Mouse (Mus musculus) gastrocnemius, postnatal 4 days (tissue): ENCODE measurements around the gene Antxr2. TPM values are rescaled to one million over a fixed set of nuclear protein-coding genes. Genes with fewer than 3 reads are reported as not detected.

Source experiments
- DNase-seq, 2 experiments: peaks; one replicate each; pipeline ENCODE4 v3.0.0; 2021 to 2022; ENCODE audit warnings: low spot score in 2 of 2, mixed read lengths in 2 of 2
- long read RNA-seq, 2 experiments: library from polyadenylated mRNA; stranded (forward); transcript quantifications; one replicate each; pipeline ENCODE4 v2.0.0; 2021
- total RNA-seq, 2 experiments: library from RNA; stranded (reverse); gene quantifications; 2 replicates each; pipeline ENCODE4 v1.2.3; 2021

The Antxr2 gene
- 10 to 100 TPM; 52.8 to 56.1 TPM for total RNA-seq
- long read RNA-seq, experiment 1, full-length matches to known transcripts: 66 of 88 reads
- long read RNA-seq, experiment 1, partial matches to known transcripts: 8 of 88 reads
- long read RNA-seq, experiment 1, other reads (novel, unspliced or antisense): 14 of 88 reads
- long read RNA-seq, experiment 2, full-length matches to known transcripts: 77 of 90 reads
- long read RNA-seq, experiment 2, partial matches to known transcripts: 8 of 90 reads
- long read RNA-seq, experiment 2, other reads (novel, unspliced or antisense): 5 of 90 reads

DNA sequence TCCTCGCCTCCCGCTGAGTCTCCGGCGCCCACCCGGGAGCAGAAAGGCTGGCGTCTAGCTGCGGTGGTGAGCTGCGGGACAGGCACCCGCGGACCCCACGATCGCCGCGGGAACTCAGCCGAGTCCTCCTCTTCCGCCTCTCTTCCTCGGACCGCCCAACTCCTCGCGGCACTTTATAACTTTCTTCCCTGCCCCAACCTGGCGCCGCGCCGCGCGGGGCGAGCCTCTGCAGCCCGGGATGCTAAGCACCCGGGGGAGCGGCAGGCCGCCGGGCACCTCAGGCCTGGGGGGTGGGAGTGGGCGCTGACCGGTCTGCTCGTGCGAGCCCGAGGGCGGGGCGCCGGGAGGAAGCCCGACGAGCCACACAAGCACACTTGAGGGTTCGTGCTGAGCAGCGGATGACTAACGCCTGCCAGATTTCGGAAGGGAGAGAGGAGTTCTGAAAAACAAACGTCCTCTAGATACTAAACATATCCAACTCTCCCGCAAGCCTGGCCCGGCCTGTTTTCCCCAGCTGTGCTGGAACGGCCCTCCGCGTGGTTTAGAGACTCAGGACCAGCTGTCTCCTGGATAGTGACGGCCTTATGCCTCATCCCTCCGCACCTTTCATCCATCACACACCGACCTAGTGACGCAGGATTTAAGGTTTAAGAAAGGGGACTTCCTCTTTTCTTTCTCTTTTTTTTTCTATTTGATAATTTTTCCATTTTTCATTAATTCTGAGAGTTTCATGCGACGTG lies at the start of gene Antxr2:
TSS of gene Antxr2 (minus strand) at position 142 of the 740 bp plus-strand sequence.
- peak; percentile 69 to 84 for DNase-seq

DNA sequence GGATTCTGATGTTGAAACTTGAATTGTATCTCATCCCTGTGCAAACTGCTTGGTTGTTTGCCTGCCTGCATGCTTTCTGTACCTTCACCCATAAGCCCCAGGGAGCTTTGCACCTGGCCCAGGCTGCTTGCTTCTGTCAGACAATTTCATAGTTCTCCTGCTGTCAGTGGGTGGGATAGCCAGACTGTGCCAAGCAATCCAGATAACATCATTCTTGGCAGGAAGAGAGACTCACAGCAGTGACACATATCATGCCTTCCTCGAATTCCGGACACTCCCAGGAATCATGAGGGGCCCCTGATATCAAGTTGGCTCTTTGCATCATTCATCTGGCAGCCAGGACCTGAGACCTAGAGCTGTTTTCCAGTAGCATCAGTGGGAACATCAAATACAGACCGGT lies 45.8 kb upstream of the Antxr2 start:
- DNase-seq: peak in 1 of 2 experiments; percentile 7

DNA sequence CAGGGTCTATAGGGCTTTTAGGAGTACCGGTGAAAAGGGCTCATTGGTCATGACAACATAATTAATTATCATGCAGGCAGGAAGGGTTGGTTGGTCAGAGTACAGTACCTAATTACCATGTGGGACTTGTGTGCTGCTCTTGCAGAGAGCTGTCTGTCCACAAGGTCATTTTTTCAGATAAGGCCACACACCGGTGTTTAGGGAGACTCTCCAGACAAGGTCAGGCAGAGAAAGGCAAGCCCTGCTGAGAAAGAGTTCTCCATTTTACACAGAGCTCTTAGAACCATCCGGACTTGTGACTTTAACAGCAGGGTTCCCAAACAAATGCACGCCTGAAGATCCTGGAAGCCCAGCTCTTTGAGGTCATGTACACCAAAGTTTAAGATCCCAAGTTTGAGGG lies 38.3 kb upstream of the Antxr2 start:
- no peak for DNase-seq

DNA sequence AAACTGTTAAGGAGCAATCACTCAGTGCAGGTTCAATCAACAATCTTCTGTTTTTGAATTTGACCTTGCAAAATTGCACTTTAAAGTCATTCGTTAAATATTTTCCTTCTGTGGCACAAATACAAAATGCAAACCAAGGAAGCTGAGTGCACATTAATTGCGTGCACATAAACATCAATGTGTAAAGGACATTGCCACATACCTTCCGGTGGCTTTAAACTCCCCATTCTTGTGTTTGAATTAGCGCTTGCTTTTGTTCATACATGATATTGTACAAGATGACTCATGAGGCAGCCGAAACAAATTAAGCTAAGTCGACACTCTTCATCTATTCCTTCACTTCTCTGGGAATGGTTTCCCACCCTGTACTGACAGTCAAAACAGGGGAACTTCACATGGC lies 24.4 kb upstream of the Antxr2 start:
- no peak for DNase-seq

DNA sequence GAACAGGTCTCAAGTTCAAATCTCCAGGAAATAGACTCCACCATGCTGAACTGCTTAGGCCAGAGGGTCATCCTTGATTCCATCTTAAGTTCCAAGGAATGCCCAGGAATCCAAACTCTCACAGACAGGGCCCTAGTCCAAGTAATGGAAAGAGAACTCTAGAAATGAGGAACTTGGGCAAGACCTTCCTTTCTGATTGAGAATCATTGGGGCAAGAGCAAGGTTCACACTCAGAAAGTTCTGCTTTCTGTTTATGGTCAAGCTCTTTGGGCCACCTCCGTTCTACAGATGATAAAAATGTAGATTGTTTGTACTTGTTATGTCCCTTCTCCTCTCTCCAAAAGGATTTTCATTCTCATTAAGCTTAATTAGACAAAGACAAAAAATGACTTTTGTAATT lies 24.0 kb upstream of the Antxr2 start:
- DNase-seq: no peak

DNA sequence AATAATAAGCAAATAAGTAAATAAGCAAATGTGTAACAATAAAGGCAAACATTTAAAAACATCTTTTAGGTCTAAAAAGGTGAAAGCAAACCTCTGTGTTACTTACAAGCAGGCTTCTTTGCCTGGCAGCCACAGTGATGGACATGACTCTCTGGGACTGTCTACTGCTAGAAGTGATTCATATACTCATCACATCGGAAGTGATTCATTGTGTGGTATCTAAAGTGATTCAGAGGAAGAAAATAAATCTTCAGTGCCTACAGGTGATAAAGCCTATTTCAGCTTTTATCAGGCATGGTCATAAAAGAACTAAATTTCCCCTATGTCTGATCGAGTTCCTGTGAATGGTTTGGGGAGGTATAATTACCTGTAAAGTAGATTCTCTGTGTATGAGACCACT lies 4.1 kb upstream of the Antxr2 start:
- no peak for DNase-seq

DNA sequence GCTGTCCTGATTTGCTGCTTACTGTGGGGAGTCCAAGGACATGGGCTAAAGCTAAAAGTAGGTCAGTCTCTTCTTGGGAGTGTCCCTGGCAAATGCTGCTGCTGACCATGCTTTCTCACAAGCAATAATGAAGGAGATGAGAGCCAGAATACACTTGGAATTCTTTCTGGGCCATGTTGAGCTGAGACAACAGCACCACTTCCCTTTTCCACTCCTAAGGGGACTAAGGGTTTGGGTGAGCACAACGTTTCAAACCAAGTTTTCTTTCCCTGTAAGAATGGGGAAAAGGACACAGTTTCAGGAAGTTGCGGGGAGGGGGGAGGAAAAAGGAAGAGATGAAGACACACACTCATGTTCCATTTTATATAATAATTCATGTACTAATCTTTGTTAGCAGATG lies 3.4 kb upstream of the Antxr2 start:
- DNase-seq: no peak

DNA sequence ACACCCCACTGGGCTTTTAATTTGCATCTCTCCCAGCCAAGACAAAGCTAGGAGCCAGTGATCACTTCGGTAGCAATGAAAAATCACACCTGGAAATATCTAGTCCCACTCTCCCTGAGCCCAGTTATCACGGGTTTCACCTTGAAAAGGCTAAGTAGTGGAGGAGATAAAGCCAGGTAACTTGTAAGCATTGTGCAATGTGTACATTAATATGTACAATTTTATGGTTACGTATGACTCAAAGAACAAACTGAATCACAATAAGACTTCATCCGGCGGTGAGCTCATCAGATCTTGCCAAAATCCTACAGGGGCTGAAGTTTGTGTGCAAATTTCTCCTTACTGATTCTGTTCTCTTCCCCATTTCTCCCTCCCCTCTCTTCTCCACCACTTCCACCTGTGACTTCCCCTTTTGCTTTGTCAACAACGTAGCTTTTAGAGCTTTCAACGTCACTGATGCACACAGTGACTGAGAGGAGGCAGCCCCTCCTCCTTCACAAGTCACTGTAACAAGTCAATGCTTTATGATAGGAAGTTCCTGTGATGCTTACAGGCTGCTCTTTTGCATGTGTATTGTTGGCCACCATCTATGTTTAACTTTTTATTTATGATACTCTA lies 2.1 kb upstream of the Antxr2 start:
- DNase-seq: no peak

DNA sequence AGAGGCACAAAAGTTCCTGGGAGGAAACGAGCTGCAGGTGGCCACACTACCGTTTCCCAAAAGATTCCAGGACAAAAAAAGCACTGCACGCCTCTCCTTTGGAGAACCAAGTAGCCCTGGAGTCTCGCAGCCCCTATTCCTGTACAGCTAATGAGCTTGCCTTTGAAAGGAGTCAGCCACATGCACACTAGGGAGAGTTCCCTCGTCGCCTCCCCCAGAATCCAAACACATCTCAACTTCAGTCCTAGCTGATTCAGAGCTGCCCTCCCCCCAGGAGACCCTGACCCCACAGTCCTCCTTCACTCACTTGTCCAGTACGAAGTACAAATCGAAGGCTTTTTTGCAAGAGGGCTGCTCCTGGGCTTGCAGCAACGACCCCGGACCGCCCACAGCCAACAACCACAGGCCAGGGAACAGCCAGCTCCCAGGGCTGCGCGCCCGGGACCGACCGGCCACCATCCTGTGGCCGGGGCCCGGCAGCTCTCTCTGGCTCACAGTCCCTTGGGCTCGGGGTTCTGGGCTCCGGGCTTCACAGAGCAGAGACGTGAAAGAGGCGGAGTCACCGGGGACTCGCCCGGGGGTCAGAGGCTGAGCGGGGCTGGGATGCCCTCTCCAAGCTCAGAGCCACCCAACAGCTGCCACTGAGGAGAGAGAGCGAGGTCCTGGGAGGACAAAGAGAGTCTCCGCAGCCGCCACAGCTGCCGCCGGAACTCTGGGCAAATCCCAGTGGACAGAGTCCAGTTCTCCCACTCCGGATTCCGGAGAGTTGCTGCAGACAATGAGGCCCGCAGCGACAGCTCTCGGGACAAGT lies 547 bp downstream of the Antxr2 start:
- DNase-seq: peak; percentile 56 to 76

DNA sequence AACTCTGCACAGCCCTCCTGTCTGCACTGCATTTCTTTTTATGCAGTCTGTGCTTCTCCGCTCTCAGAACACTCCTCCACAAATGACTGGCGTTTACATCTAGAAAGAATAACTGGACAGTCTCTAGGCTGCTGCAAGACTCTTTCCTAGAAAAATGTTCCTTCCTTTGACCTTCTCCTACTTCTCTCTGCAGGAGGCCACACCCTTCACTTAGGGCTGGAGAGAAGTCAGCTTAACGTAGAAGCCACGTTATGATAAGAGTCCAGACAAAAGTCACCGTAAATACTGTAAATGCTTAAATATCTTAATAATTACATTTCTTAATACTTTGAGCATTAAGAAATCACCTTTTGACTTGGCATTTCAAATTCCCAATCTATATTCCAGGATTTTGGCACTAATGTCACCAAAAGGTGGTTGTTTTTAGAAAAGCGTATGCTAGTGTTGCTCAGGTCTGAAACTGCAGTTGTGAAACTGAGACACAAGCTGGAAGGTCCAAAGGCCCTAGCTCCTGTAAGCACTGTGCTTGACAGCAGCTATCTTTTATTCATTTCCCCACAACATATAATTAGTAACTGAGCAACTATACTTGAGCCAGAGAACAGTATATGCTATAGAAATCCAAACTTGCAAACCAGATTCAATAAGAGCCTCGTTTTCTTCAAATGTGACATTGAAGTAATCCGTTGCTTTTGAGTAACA lies 3.0 kb downstream of the Antxr2 start:
- DNase-seq: no peak

DNA sequence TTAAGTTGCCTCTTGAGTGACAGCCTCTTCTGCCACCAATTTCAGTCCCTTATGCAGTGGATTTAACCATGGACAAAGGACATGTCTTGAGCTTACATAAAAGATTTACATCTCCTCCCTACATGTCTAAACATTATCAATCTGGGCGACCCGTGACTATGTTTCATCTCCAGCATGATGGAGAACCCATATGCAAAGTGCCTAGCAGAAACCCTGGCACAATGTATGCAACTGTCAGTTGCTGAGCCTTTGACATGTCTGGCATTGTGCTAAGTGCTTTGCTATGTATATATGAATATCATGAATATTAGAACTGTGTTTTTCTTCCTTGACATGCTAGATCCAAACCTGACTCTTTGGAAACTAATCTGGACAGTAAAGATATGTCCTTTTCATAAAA lies 4.9 kb downstream of the Antxr2 start:
- no peak for DNase-seq

DNA sequence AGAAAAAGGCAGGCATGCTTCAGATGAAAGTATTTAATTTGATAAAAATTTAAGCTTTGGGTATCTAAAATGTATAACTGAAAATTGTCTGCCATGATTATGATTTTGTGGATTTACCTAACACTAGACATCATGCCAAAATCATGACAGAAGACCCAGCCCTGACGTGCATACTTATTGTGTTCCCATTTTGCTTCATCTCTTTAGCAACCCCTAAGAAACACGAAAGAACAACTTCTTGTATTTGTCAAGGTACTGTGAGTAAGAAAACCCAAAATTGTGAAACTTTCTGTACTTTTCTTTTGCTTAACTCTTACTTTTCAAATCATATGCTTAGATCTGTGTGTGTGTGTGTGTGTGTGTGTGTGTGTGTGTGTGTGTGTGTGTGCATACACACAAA lies 6.3 kb downstream of the Antxr2 start:
- no peak for DNase-seq

DNA sequence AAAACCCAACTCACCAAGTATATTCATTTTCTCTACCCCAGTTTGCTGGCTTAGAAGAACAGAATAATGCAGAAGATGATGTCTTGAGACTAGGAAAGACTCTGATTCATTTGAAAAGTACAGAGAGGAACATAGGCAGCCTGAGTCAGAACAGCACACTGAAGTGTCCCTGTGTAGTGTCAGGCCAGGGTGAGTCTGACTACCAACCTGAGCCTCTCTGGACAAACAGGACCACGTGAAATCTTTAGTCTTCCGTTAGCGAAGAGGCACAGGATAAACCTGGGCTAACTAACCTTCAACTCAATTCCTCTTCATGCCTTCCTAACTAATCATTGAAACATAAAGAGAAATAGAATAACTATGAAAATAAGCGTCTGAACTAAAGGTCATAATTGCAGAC lies 9.3 kb downstream of the Antxr2 start:
- DNase-seq: no peak

DNA sequence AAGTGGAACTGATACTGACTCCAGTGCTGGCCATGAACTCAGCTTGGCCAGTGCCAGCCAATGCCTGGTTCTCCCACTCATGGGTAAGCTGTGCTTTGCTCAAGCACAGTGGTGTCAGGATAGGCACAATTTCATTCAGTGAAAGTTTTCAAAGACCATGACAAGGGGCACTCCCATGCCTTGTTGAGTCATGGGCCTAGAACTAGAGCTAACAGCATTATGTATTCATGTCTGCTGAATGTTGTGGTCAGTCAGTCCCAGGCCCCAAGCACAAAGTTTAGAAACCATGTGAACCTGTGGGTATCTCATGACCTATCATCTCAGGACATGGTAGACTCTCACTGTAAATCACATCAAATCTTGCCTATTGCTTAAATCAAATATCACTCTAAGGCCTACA lies 10.2 kb downstream of the Antxr2 start:
- no peak for DNase-seq

DNA sequence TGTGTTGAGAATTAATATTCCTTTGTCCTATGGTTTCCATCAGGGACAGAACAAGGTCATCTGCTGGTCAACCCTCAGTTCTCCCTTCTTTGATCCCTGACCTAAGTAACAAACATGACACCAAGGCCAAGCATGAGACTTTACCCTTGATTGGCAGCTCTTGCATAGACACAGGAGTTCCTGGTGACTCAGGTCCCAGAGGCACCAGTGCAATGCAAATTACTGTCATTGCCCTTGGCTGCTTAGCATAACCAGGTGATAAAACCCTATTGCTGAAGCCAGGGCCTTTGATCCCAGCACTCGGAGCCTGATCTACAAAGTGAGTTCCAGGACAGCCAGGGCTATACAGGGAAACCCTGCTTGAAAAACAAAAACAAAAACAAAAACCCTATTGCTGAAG lies 11.4 kb downstream of the Antxr2 start:
- no peak for DNase-seq

DNA sequence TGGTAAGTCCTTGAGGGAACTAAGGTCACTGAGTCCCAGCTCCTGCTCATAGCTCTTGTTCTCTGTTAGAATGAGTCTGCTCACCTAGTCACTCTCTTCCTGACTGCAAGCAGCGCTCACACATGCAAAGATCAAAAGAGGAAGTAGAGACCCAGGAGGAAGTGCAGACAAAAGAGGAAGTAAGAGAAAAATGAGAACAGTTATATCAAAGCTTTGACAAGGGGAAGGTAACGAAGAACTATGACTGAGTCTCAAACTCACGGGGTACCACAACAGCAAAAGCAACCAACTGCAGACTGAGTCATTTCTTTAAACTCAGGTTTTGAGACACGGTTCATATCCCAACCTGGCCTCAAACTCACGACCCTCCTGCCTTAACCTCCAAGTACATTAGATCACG lies 12.7 kb downstream of the Antxr2 start:
- no peak for DNase-seq

DNA sequence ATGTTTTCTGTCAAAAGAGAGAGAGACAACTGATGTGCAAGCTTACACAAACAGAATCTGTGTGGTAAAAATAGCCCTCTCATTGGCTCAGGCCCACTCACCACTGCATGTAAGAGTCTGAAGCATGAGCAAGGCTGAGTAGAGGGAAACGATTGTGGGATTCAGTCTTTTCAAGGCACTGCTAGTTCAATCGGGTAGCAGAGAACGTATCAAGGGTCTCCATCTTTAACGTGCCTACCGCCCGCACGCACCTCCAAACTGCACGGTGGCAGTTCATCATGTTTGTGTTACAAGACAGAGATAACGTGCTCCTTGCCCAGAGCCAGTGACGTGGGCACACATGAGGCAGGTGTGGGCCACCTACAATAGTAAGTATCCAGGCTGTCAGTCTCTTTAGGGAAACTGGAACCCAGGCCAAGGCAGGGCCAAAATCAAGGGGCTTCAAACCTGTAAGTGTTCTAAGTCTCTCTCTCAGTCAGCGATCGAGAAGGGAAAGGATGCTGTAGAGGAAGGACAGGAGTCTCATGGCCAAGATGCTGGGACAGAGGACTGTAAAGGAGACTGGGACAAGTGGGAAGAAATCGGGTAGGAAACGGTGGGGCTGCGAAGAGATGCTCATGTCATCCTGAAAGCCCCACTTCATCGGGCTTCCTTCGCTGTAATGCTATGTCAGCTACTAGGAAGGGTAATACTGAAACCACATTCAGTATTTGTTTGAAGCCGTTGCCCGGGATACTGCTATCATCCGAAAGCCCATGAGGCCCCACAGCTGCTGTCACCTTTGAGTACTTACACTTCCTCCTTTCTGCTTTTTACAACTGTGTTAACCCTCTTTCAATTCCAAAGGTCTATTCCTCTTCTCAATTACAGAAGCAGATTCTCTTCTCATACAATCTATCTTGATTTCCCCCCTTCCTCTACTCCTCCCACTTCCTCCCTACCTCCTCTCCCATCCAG lies 14.3 kb downstream of the Antxr2 start:
- no peak for DNase-seq

DNA sequence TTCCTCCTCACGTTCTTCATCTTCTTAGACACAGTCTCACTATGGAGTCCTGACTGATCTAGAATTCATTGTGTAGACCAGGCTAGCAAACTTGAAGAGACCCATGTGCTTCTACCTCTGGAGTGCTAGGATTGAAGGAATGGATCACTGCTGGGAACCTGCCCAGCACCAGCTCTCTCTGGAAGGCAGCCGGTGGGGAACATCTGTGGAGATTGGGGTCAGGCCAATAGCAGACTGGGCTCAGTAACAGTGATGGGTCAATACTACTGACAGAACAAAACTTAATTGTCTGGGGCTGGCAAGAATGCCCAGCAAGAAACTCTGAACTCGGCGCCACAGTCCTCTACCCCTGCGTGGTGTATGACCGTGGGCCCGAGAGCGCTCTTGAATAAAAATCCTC lies 25.1 kb downstream of the Antxr2 start:
- DNase-seq: no peak

DNA sequence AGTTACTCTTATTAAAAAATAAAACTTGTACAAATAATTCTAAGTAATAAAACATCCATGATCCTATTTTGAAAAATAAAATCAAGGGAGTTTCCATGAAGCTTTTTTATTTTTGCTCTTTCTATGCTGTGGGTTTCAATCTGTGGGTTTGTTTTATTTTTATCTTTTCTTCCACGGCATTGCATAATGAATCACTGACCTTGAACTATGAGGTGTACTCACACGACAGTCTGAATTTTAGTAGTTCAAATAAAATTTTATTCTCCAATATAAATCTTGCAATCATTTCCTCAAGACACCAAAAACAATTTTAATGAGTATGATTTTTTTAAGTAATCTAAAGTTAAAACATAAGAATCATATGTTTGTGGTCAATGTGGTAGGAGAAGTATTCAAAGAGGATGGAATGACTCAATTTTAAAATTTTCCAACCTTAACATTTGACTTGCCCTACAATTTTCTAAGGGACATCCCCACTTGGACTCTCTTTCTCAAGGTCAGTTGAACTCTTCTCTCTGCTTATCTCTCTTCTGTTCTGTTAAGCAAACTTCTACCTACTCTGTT lies 31.5 kb downstream of the Antxr2 start:
- DNase-seq: no peak
